Mouse (Mus musculus): Measurements from ENCODE around the gene Arhgef15.
"Not testable (repeated sequence)": the region's sequence is repeated elsewhere in the genome, so short reads cannot be mapped to it uniquely, and the experiment has no call there.

The Arhgef15 gene

DNA sequence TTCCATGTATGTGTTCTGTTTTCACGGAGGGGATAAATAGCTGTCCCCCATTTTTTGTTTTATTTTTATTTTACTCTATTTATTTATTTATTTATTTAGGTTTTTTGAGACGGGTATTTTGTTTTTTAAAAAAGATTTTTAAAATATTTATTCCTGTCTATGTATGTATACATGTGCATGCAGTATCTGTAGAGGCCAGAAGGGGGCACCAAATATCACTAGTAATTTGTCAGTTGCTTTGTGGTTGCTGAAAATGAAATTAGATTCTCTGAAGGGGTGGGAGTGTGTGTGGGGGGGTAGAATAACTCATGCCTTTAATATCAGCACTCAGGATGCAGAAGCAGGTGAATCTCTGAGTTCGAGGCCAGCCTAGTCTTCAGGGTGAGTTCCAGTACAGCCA lies 8.6 kb upstream of the Arhgef15 start:
- peak; percentile 80 for DNase-seq (ENCODE audit: low read depth, low spot score)

DNA sequence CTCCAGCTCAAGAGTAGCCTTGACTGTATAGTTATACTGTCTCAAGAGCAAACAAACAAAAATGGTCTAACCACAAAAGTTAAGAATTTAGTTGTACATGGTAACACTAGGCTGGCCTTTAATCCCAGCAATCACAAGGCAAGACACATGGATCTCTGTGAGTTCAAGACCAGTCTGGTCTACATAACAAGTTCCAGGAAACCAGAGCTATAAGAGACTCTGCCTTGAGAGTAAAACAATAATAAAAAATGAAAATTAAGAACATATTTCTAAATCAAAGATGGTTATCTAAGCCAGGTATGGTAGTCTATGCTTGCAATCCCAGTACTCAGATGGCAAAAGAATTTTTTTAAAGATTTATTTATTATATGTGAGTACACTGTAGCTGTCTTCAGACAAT lies 7.8 kb upstream of the Arhgef15 start:
- no peak for DNase-seq (ENCODE audit: low read depth, low spot score)

DNA sequence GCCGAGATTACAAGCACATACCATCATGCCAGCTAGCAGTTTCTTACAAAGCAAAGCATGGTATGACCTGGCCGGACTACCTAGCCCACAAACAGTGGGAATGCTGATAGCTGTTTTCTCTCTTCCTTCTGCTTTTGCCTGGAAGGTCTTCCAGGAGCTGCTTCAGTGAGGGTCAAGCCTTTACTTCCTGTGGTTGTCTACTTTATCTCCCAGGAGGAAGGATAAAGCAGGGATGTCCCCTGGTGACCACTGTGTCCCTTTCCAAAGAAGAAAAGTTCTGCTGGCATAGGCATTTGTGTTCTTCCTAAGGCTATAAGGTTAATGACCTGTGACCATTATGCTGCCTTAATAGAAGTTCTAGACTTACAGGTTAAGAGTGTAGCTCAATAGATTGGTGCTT lies 6.1 kb upstream of the Arhgef15 start:
- no peak for DNase-seq (ENCODE audit: low read depth, low spot score)

DNA sequence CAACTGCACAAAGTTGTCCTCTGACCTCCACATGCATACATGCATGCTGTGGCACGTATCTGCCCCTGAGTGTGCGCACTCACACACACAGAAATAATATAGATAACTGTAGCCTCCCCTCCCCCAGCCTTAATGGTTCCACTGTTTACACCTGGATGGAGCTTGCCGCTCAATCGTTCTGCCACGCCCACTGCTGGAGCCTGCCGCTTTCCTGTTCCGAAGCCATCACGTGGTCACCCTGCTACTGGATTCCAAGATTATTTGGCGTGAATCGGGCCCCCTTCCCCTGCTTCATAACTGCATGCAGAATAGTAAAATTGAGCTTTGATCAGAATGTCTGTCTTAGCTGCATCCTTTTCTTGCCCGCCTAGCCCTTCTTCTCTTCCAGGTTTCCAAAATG lies 4.9 kb upstream of the Arhgef15 start:
- DNase-seq (ENCODE audit: low read depth, low spot score), result not testable (repeated sequence)

DNA sequence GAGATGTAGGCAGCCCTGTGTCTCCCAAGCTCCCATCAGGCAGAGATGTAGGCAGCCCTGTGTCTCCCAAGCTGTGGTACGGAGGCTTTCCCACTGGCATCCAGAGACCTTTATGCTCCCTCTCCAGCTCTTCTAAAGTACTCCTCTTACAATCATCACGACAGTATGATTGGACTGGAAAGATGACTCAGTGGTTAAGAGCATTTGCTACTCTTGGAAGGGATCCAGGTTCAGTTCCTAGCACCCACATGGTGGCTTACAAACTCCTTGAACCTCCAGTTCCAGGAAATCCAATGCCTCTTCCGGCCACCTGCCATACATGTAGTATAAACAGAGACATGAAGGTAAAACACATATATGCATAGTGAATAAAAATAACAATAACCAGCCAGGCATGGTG lies 4.3 kb upstream of the Arhgef15 start:
- DNase-seq (ENCODE audit: low read depth, low spot score), result no peak

DNA sequence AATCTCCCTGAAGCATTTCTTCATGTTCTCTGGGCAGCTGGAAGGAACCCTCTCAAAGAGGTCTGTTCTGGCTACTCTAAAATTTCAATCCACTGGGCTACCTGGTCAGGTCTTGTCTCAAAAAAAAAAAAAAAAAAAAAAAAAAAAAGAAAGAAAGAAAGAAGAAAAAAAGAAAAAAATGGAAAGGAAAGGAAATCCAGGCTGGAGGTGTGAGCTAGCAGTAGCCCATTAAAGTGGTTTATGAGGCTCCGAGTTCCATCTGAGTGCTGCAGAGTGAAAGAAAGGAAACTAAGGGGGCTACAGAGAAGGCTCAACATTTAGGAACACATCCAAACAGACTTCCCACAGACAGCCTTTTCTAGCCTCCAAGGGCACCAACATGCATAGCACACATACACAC lies 691 bp upstream of the Arhgef15 start:
- no peak for DNase-seq (ENCODE audit: low read depth, low spot score)

DNA sequence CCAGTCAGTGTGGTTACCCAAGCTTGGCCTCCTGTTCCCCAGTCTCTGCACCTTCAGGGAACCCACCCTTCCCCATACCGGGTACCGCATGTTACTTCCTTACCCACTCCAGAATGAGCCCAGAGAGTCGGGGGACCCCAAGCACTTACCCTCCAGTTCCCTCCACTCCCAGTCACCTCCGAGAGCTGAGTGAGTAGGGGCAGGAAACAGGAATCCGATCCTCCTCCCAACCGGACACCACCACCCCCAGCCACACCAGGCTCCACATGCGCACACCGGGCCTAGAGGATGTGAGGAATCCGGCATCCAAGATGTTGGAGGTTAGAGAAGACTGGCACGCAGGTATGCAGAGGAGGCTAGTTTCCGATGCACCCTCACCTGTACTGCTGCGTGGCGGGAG lies 583 bp downstream of the Arhgef15 start:
- DNase-seq (ENCODE audit: low read depth, low spot score), result no peak

DNA sequence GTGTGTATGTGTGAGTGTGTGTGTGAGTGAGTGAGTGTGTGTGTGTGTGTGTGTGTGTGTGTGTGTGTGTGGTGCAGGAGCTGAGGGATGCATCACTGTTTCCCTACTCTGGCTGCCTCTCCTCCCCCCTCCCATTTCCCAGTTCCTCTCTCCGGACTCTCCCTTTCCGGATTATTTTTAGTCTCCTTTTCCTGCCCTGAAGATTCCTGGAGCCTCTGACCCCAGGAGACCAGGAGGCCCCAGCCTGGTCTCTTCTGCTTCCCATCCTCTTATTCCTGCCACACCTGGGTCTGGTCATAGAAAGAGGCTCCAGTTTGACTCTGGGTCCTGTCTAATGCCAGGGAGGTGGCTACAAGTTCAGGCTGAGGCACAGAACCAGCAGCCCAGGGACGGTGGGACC lies 1.2 kb downstream of the Arhgef15 start:
- DNase-seq (ENCODE audit: low read depth, low spot score), result no peak

DNA sequence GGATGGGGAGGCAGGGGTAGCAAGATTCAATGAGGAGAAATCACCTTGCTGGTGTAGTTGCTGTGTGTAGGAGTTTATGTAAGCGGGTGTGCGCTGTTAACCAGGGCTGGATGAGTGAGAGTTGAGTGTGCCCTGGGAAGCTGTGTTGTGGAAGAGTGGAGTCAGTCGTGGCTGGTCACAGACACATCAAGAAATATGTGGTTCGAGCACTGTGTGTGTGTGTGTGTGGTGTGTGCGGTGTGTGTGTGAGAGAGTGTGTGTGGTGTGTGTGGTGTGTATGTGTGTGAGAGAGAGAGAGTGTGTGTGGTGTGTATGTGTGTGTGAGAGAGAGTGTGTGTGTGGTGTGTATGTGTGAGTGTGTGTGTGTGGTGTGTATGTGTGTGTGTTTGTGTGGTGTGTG lies 1.8 kb downstream of the Arhgef15 start:
- DNase-seq (ENCODE audit: low read depth, low spot score), result no peak

DNA sequence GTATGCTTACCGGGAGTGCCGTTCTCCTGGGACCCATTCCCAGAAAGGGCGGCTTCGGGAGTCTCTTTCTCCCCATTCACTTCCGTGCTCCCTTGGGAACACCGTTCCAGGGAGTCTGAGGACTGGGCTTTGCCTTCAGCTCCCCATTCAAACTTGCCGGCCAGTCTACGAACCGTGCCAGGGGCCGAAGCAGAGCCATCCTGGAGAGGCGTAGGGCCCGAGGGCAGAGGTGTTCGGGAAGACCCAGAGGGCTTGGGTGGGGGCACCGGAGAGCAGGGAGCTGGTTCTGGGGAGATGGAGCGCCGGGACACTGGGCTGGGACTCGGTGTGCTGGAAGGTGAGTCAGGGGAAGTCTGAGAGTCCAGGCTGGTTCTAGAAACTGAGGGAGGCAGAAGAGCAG lies 2.9 kb downstream of the Arhgef15 start:
- no peak for DNase-seq (ENCODE audit: low read depth, low spot score)

DNA sequence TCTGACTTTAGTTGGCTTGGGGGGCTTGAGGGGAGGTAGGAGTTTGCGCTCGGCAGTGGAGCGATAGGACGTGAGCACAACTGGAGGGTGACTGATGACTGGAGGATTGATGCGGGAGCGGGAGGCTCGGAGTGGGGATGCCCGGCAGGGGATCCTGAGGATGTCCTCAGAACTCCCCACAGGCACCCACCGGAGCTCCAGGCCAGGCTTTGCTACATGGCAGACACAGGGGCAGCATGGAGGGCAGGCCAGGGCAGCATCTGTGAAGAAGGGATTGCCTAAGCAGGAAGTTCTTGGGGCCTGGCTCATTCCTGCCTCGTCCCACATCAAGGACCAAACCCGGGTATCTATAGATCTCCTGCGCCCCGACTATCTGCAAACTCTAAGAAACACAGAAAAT lies 3.4 kb downstream of the Arhgef15 start:
- no peak for DNase-seq (ENCODE audit: low read depth, low spot score)

DNA sequence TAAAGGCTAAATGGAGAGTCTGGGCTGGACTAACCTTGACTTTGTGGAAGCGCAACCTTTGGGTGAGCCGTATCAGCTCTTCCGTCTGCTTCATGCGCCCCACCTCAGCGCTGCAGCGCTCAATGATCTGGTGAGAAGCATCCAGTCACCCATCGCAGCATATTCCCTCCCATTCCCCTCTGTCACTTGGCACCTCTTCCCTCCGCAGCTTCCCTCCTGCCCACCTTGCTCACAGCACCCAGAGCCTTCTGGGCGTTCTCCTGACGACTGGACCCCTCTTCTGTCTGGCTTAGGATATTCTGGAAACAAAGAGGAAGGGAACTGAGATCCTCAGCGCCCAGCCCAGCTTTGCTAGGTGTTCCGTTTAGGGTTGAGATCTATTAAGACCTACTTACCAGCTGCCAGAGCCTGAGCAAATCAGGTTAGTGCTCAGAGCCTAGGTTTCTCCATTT lies 9.7 kb downstream of the Arhgef15 start:
- DNase-seq (ENCODE audit: low read depth, low spot score), result no peak

DNA sequence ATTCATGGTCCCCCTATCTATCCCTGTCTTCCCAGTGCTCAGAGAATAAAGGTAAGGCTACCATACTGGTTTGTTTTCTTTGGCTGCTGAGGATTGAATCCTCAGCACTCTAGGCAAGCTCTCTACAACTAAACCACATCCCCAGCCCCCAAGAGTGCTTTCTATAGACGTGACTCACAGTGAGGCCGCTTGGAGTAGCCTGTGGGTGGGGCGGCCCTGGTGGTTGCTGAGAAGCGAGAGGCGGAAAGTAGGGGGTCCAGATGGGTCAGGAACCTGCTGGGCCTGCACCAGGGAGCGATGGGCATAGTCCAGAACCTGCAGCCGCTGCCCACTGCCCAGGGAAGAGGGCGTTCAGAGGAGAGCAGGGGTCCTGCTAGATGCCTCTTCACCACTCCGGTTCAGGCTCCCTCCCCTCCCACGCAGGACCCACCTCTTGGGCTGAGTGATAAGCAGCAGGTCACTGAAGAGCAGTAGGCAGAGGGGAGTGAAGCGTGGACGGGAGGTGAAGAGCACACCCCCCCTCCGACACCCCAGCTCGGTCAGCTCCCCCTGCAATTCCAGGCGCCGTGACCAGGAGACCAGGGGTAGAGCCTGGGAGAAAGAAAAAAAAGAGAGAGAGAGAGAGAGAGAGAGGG lies 10.4 kb downstream of the Arhgef15 start:
- DNase-seq (ENCODE audit: low read depth, low spot score), result no peak

DNA sequence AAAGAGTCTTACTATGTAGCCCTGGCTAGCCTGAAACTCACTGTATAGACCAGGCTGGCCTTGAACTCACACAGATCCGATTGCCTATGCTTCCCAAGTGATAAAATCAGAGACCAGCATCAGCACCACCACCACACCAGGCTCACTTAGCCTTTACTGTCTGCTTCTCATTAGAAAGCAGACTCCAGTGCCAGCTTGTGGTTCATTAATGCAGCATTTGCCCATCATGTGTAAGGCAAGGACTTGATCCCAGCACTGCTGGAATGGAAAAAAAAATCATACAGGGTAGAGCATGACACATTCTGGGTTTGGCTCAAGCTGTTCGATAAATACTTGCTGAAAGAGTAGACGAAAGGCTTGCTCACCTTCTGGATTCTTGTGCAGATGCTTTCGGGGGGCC lies 11.3 kb downstream of the Arhgef15 start:
- DNase-seq (ENCODE audit: low read depth, low spot score), result no peak

DNA sequence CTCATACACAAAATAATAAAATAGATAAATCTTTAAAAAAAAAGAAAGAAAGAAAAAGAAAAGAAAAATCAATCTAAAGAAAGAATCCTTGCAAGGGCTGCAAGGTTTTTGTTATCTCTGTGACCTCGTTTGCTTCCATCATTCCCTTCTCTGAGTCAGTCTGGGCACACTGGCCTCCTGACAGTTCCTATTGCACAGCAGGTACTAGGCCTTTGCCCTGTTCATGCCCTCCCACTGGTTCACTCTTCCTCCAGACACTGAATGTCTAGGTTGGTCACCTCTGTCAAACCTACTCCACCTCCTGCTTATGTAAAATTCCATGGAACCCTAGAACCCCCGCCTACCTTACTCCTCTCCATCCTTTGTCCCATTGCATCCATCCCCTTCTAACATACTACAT lies 12.0 kb downstream of the Arhgef15 start:
- no peak for DNase-seq (ENCODE audit: low read depth, low spot score)

DNA sequence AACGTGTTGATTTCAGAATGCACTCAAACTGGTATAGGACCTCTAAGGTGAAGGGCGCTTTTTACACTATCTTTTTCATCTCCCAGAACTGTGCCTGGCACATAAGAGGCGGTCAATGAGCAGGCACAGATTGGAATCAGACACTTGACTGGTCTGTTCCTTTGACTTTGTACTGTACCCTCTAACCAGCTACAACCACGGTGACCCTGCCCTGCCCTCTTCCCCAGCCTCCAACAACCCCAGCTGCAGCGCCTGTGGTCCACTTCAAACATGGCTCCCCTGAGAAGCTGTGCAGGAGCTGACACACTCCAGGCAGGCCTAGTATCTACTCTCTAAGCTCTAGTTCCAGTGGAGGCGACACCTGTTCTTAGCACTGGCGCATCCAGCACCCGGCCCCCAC lies 14.5 kb downstream of the Arhgef15 start:
- no peak for DNase-seq (ENCODE audit: low read depth, low spot score)

DNA sequence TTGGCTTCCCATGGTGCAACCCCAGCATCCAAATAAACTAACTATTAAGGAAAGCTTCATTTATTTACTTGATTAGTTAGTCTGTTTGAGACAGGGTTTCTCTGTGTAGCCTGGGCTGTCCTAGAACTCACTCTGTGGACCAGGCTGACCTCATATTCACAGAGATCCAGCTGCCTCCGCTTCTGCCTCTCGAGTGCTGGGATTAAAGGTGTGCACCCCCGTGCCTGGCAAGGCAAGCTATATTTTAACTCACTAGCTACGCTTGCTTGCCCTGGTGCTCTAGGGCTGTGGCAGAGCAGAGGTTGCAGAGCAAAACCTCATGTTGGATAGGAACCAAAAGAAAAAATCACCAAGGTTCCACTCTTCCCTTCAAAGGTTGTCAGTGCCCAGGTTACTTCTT lies 16.8 kb downstream of the Arhgef15 start:
- DNase-seq (ENCODE audit: low read depth, low spot score), result peak; percentile 13

DNA sequence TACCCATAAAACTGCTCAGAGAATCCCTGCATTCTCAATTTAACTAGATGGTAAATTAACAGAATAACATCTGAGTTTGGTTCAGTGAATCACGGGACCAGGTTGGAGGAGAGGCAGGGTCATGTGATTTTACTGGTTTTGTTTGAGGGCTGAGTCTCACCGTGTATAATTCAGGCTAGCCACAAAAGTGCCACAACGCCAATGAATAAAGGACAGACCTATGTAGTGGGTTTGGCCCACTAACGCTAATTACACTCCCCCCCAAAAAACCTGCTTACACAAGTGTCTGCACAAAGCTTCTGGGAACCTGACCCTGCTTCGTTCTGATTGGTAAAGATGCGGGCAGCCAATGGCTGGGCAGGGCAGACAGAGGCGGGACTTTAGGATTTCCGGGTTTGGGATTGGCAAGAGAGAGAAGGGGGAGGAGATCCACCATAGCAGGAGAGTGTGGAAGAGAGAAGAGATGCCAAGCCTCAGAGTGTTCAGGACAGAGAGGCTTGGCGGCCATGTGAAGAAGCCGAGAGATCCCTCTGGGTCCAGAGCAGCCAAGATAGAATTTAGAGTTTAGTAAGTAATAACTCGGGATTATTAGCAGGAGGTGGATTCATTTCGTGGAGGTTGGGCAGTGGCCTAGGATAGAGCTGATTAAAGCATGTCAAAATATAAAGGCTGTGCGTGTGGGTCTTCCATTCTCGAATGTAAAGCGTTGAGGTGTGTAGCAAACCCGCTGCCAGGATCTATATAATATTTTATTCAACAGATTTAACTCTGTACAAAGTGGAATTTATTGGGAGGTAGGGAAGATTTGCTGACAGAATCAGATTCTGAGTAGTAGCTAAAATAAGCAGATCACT lies 17.6 kb downstream of the Arhgef15 start:
- peak; percentile 92 for DNase-seq (ENCODE audit: low read depth, low spot score)

DNA sequence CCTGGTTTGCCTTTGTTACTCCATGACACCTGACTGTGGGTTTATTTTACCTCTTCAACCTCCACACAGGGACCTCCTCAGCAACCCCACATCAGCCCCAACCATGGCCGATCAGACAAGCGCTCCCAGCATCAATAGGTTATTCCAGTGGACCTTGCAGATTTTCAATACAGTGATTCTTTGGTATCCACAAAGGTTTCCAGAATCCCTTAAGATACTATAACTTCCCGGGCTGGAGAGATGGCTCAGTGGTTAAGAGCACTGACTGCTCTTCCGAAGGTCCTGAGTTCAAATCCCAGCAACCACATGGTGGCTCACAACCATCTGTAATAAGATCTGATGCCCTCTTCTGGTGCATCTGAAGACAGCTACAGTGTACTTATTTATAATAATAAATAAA lies 20.3 kb downstream of the Arhgef15 start:
- not testable (repeated sequence) for DNase-seq (ENCODE audit: low read depth, low spot score)

DNA sequence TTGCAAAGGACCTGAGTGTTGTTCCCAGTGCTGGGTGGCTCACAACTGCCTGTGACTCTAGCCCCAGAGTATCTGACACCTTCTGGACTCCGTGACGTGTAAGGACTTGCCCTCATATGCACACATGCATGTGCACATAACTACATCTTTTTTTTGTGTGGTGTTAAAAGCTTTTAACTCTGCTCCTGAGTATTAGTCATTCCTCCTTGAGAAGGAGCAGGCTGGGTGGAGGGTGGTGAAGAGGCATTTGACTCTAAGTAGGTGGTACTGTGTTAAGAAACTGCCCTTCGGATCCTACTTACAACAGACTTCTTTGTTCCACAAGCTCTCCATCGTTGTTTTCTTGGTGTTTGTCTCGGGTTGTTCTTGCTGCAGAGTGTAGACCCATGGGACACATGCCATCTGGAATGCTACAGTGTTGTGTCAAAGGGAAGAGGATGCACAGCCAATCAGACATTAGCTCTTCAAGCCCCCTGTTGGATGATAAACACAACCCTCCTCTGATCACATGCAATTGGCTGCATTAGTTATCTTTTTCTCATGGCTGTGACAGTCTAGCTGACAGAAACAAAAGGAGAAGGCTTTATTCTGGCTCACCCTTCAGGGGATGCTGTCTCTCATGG lies 23.3 kb downstream of the Arhgef15 start:
- DNase-seq (ENCODE audit: low read depth, low spot score), result no peak

DNA sequence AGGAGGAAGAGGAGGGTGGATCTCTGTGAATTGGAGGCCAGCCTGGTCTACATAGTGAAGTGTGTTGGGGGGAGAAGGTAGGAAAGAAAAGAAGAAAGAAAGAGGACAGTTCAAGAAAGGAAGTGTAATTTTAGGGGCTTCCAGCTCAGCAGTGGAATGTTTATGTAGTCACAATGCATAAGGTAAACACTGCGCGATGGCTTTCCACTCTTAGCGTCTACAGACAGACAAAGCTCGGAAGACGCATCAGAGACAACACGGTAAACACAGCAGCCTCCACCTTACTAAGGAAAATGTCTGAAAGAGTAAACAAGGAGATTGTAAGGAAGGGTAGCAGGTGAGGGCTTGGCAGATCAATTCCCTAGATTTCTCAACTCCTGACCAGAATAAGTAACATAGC lies 27.3 kb downstream of the Arhgef15 start:
- no peak for DNase-seq (ENCODE audit: low read depth, low spot score)

DNA sequence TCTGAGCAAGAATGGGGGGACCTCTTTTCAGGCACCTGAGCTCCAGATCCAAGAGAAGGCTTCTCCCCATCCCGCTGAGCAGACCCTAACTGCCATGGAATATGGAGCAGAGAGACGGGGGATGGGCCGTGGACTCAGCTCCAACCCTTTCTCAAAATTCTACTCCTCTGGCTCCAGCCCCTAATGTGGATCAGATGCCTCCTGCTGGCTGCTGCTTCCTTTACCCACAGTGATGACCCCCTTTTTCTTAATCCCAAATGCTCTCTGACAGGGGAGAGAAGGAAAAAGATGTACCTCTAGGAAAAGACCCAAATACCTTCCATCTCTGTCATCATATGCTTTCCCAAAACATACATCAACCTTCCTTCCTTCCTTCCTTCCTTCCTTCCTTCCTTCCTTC lies 30.3 kb downstream of the Arhgef15 start, which contains the start of gene Odf4:
TSS of gene Odf4 (minus strand) at position 101 of the 400 bp plus-strand sequence.
- no peak for DNase-seq (ENCODE audit: low read depth, low spot score)

DNA sequence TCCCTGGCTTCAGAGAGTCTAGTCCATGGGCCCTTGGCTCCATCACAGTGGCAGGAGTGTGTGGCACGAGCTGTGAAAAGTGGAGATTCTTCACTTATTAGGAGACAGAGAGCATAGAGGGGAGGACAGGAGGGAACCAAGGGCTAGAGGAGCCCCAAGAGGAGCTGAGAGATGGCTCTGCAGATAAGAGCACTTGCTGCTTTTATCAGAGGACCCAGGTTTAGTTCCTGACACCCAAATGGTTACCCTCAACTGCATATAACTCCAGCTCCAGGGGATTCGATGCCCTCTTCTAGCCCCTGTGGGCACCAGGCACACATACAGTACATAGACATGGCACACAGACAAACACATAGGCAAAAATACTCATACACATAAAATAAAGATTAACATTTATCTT lies 32.5 kb downstream of the Arhgef15 start:
- DNase-seq (ENCODE audit: low read depth, low spot score), result no peak

Measured in A20 (cell line).